Mouse (Mus musculus) natural killer cell, adult 2 months (primary cell): ENCODE measurements around the gene Tmcc2.

Experiments used
- DNase-seq, 2 experiments: peaks; one replicate each; pipeline ENCODE4 v3.0.0; 2022; ENCODE audit warnings: low spot score in 2 of 2

The Tmcc2 gene

GRCm38 (mm10) chr1:132390691-132391579 lies at the start of gene Tmcc2:
Gene Tmcc2, minus strand, starts transcription at chr1:132391281.
- no peak for DNase-seq

- no peak for DNase-seq
Observed at GRCm38 (mm10) chr1:132437389-132437788, 46.3 kb upstream of the Tmcc2 start.

- DNase-seq = no peak
Observed at GRCm38 (mm10) chr1:132436960-132437359, 45.9 kb upstream of the Tmcc2 start.

GRCm38 (mm10) chr1:132436320-132436958 lies 45.4 kb upstream of the Tmcc2 start:
- no peak for DNase-seq

- DNase-seq = no peak
Observed at GRCm38 (mm10) chr1:132434032-132434431, 43.0 kb upstream of the Tmcc2 start.

GRCm38 (mm10) chr1:132433349-132433748 lies 42.3 kb upstream of the Tmcc2 start:
- DNase-seq = no peak

GRCm38 (mm10) chr1:132431716-132432115 lies 40.6 kb upstream of the Tmcc2 start:
- no peak for DNase-seq

- DNase-seq = no peak
Observed at GRCm38 (mm10) chr1:132430818-132431217, 39.7 kb upstream of the Tmcc2 start.

GRCm38 (mm10) chr1:132425600-132425999 lies 34.5 kb upstream of the Tmcc2 start:
- DNase-seq = no peak

- DNase-seq = no peak
Observed at GRCm38 (mm10) chr1:132422912-132423696, 32.0 kb upstream of the Tmcc2 start.

- DNase-seq = no peak
Observed at GRCm38 (mm10) chr1:132420662-132421061, 29.6 kb upstream of the Tmcc2 start.

GRCm38 (mm10) chr1:132420206-132420605 lies 29.1 kb upstream of the Tmcc2 start:
- no peak for DNase-seq

GRCm38 (mm10) chr1:132417319-132418251 lies 26.5 kb upstream of the Tmcc2 start, which contains the start of gene Dstyk:
Gene Dstyk, plus strand, starts transcription at chr1:132417555.
- DNase-seq = peak; percentile 72 to 85

- DNase-seq = no peak
Observed at GRCm38 (mm10) chr1:132416943-132417290, 25.8 kb upstream of the Tmcc2 start.

GRCm38 (mm10) chr1:132416244-132416942 lies 25.3 kb upstream of the Tmcc2 start:
- DNase-seq = peak in 1 of 2 experiments; percentile 3

- no peak for DNase-seq
Observed at GRCm38 (mm10) chr1:132410657-132411056, 19.6 kb upstream of the Tmcc2 start.

- no peak for DNase-seq
Observed at GRCm38 (mm10) chr1:132401843-132402242, 10.8 kb upstream of the Tmcc2 start.

GRCm38 (mm10) chr1:132400538-132400937 lies 9.5 kb upstream of the Tmcc2 start:
- DNase-seq = no peak

GRCm38 (mm10) chr1:132396705-132397104 lies 5.6 kb upstream of the Tmcc2 start:
- no peak for DNase-seq

GRCm38 (mm10) chr1:132392872-132393271 lies 1.8 kb upstream of the Tmcc2 start:
- no peak for DNase-seq
